Mouse (Mus musculus) brain, embryonic 14.5 days (tissue): ENCODE data around the gene Dock1. TPM values are rescaled to one million over a fixed set of nuclear protein-coding genes. Genes with fewer than 3 reads are reported as not detected.

Source experiments
- DNase-seq: peaks from one replicate; pipeline ENCODE4 v3.0.0-alpha.2; 2011; ENCODE audit warnings: low read depth
- CTCF ChIP-seq: fragments of 200-500 bp; IDR thresholded peaks from 2 replicates; pipeline ENCODE4 v1.5.1; 2012; ENCODE audit warnings: inconsistent platforms, mild to moderate bottlenecking, moderate library complexity, borderline replicate concordance; ENCODE audit not compliant: insufficient read depth, insufficient read length; ENCODE audit errors: extremely low read depth
- POLR2A ChIP-seq: fragments of 200-500 bp; IDR thresholded peaks from 2 replicates; pipeline ENCODE4 v1.6.1; 2012; ENCODE audit warnings: mild to moderate bottlenecking, inconsistent platforms, borderline replicate concordance; ENCODE audit not compliant: poor library complexity, insufficient read depth, insufficient read length, severe bottlenecking; ENCODE audit errors: extremely low read depth
- polyA plus RNA-seq: library from polyadenylated mRNA; depleted of rRNA; stranded (reverse); fragments of >200 nt; gene quantifications from 2 replicates; pipeline ENCODE4 v1.2.3, GENCODE M21; 2012; rRNA removed

Dock1 gene
- polyA plus RNA-seq = 7.3 and 10.8 TPM in 2 replicates

DNA sequence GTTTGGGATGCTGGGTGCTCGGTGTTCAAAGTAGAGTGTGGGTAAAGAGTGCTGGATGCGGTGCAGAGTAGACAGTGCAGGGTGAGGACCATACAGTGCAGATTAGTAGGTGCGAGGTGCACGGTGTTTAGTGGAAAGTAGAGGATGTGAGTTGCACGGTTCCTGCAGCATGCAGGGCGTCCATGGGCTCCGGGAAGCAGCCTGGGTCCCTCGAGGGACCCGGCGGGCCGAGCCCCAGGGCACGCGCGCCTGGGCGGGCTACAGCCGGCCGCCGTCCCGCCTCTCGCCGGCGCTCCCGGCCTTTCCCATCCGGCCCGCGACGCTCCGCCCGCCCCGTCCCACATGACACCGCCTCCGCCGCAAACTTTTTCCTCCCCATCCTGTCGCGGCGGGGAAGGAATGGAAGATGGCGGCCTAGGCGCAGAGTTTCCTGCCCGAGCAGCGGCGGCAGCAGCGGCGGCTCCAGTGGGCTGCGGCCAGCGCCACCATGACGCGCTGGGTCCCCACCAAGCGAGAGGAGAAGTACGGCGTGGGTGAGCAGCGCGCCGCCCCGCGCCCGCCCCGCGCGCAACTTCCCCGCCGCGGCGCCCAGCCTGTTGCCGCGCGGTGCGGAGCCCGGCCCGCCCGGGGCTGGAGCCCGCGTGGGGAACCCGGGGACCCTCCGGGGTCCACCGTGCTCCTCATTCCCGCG is at the start of gene Dock1:
Gene Dock1 (plus strand): TSS at position 343 of the 691 bp plus-strand sequence.
- peak; percentile 70 for DNase-seq
- TF ChIP-seq POLR2A (0 out of 2 replicates have a peak, but pooled peaks have one; percentile 16), CTCF (no peak)

DNA sequence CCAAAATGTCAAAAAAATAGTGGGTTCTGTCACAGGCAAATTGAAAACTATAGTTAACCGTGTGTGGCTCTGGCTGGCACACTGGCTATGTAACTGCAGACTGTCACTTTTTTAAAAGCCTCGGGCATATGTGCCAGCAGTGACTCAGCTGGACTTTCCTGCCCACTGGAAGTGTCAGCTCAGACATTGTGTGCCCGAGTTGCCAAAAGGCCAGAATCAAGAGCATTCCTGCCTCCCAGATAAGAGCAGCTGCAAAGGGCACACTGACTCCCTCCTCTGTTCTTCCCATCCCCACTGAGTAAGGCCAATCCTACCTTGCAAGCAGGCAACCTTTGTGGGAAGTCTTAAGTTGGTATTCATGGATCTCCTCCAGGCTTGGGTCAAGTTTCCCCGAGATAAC is 42.5 kb upstream of the Dock1 start:
- no peak for DNase-seq

DNA sequence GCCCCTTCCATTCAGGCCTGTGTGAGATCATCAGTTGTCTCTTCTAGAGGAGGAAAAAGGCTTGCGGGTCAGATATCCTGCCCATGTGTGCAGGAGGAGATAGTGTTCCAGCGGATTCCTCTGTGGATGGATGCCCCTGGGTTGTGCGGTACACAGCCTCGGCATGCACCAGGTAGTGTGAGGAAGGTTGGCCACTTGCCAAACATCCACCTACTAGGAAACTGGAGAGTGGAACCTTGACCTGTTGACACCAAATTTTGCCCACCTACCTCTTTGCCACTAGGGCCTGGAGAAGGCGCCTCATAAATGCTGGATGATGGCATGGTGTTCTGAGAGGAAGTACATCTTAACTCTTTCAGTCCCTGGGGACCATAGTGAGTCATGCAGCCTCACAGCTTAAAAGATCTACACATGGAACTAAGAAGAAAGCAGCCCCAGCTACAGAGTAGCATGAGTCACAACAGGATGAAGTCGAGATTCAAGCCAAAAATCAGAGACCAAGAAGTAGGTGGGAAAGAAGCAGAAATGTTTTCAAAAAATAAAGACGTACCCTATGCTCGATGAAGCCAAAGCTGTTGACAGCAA is 20.1 kb upstream of the Dock1 start:
- TF ChIP-seq POLR2A (no peak), CTCF (no peak)

More for the DNA sequence above, 42.5 kb upstream of the Dock1 start:
- no peak for TF ChIP-seq CTCF
- no peak for TF ChIP-seq POLR2A

DNA sequence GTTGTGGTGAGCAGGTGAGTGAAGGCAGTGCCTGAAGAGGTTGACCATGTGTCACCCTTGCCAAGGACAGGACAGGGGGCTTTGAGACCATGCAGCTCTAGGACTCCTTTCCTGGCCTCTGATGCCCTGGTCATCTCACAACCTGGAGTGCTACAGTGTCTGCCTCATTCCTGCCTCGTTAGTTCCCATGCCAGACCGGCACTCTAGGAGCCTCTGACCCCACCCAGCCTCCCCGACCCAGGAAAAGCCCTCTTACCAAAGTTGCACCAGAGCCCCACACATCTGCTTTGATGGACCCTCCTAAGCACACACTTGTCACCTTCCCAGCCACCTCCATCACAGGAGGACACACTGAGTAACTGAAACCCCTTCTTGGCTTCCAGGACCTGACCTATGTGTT is 19.4 kb upstream of the Dock1 start:
- no peak for TF ChIP-seq POLR2A
- no peak for TF ChIP-seq CTCF
- DNase-seq = no peak

More for the DNA sequence above, 20.1 kb upstream of the Dock1 start:
- no peak for DNase-seq

DNA sequence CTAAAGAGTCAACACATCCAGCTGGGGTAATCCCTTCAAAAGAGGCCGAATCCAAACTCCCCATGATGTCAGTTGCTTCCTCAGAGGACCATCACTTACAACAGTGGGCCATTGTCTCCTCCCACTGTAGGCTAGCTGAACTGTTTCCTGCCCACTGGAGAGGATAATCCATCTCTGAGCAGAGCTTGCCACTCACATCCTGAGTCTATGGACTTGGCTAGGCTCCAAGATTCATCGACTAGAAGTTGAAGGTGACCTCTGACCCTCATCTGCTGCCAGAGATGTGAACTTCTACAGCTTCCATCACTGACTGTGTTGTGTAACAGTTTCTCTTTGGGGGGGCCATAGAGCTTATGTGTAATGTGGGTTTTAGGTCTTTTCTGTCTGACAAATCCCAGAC is 7.2 kb upstream of the Dock1 start:
- DNase-seq = peak; percentile 41
- TF ChIP-seq POLR2A (no peak), CTCF (no peak)

DNA sequence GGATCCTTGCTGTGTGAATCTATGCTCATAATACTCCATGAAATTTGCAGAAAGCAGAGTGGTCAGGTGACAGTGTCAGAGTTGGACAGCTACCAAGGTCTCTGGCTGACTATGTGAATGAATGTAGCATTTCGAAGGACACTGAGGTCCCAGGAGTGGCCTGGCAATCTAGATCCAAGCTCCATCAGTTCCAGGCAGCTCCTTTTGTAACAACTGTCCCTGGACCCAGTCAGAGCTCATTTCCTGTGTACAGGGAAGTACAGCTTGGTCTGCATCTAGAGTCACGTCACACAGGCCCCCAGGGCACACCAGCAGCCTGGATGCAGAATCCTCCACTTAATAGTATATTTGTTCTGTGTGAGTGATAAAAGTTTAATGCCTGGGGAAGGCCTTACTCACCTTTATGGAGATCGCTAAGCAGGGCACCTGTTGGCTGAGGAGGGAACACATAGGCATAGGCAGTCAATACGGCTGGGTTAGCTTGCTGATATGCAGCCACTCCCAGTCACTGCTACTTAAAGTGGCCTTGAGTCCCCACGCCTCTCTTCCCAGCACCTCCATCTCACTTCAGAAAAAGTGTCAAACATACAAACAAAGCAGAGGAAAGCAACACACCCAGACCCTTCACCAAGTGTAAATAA is 4.7 kb upstream of the Dock1 start:
- TF ChIP-seq CTCF = no peak
- no peak for TF ChIP-seq POLR2A
- no peak for DNase-seq

DNA sequence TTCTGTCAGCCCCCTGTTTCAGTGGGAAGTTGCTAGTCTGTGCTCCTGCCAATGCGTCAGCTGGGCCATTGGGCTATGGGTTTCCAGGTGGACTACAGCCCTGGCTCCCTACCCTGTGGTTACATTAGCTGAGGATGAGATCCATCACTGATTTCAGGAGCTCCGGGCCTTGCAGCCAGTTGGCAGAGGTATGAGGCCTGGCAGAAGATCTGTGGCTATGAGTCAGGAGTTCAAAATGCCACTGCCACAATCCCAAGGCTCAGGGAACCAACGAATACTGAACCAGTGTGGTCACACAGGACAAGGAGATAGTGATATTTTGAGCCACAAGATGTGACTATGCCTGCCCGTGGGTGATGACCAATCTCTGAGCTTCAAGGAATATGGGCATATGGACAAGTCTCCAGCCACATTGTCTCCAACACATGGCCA is 3.2 kb upstream of the Dock1 start:
- TF ChIP-seq POLR2A = no peak
- no peak for TF ChIP-seq CTCF
- DNase-seq = no peak

DNA sequence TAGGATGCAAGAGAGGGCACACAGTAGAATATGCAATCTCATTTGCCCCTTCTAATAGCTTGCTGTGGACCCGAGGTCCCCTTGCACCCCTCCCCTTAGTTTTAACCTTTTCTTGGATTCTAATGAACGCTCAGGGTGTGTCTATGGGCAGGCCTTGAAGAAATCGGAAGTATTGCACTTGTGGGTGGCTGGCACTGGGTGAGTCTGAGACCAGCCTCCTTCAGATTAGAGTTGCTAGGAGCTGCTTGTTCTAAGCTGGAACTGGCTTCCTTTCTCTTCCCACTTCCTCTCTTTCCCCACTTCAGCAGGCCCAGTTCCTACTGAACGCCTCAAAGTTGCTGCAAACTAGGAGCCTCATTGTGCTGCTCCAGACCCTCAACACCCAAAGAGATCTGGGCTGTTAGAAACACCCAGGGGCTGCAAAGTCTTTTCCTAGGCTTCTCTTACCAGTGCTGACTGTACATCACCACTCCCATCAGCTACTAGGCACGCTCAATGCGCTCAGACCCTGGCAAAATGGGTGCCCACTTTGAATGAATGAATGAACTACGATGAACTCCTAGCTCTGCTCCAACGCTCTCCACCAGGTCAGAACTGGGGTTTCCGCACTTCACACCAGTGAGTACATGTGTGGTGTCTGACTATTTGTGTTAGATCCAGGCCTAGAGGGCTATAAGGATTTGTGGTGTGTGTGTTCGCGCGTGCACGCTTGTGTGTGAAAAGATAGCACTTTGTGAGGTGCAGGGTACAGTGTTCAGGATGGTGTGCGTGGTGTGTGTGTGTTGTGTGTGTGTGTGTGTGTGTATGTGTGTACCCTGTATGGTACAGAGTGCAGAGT is 761 bp upstream of the Dock1 start:
- DNase-seq = no peak
- TF ChIP-seq CTCF (no peak), POLR2A (no peak)

DNA sequence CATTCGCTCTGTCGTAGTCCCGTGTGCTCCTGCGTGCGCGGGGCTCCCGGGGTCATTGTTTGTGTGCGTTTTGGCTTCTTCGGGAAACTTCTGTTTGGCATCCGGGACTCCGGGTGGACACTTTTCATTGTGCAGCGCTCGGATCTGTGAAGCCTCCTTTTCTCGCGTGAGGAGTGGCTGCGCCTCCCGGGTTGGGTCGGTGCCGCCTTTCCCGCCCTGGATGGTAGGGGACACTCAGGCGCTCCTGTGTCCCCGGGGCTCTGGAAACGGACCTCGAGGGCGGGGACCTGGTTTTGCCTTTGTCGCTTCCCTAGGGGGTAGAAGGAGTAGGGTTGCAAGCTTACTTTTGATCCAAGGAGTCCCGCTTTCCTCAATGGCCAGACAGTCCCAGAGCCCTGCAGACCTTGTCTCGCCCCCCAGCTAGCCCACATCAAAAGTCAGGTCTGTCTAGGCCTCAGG is 578 bp downstream of the Dock1 start:
- DNase-seq = peak; percentile 42
- TF ChIP-seq CTCF (no peak), POLR2A (0 out of 2 replicates have a peak, but pooled peaks have one; percentile 1)

DNA sequence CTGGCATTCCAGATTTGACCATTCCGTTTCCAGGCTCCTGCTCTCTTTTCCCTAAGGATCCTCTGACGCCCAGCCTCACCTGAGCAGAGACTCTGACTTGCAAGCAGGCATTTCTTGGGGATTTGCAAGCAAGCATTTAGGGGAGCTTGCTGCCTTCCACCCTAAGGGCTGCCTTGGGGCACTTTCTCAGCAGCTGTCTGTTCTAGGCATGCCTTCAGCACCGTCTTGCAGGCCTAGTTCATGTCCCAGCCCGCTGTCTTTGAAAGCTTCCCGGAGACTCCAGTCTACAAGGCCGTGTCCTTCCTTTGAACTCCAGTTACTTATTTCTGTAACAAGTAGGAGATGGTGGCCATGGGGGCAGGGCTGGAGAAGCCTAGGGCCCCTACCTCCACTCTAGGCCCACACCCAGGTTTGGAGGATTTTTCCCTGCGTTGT is 1.0 kb downstream of the Dock1 start:
- TF ChIP-seq CTCF = no peak
- TF ChIP-seq POLR2A = no peak
- DNase-seq = no peak

DNA sequence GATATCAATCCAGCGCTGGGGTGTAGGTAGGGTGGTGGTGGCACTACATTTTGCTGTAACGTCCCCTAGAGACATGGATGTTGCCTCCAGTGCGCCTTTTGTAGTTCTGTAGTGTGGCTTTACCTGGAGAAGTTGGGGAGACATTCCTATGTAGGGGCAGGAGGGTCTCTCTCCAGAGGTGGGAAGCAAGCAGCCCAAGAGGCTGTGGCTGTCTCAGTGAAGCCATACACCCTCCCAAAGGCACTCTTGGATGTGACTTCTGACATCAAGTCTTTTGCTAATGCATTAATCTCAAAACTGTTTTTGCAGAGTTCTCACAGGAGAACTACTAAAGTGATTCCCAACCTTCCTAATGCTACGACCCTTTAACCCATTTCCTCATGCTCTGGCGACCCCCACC is 2.7 kb downstream of the Dock1 start:
- TF ChIP-seq CTCF = no peak
- no peak for TF ChIP-seq POLR2A
- no peak for DNase-seq

DNA sequence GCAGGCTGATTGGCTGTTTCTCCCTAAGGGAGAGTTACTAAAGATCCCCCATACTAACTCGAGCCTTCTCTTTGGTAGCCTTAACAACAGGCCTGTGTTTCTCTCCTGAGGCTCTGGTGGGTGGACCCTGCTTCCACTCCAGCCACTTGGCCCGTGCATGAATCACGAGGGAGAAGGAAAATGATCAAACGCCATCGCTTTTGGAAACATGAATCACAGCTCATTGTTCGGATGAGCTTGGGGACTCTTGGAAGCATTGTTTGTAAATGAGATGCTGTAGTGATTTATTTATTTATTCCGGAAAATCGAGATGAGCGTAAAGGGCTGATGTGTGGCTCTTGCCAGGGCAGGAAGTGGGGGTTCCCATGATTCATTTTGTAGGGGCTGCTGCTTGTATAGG is 3.5 kb downstream of the Dock1 start:
- TF ChIP-seq CTCF = no peak
- TF ChIP-seq POLR2A = no peak
- no peak for DNase-seq

DNA sequence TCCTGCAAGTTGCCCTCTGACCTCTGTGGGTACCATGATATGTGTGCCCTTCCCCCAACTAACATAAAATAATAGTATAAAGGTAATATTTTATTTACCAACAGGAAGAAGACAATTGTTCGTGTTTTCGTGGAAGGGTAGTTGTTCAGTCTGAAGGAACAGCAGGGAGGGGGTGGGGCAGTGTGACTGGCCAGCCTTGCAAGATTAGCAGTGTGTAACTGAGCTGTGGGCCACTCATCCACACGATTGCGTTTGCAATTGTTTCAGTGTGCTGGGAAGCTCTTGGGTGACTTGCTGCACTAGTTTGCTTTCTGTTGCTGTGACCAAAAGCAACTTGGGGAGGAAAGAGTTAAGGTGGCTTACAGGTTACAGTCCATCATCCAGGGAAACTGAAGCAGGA is 7.4 kb downstream of the Dock1 start:
- TF ChIP-seq POLR2A (no peak), CTCF (no peak)
- no peak for DNase-seq
